Mouse (Mus musculus): Measurements from ENCODE around the gene Prap1. TPM values are rescaled to one million over a fixed set of nuclear protein-coding genes. Genes with fewer than 3 reads are reported as not detected.
"Not testable (repeated sequence)": the region's sequence is repeated elsewhere in the genome, so short reads cannot be mapped to it uniquely, and the experiment has no call there.

Prap1 gene
- total RNA-seq, 2 experiments from 2014 or later: not detected

GRCm38 (mm10) chr7:140134033-140134432, 40.8 kb downstream of the Prap1 start:
- DNase-seq: not testable (repeated sequence)

DNA sequence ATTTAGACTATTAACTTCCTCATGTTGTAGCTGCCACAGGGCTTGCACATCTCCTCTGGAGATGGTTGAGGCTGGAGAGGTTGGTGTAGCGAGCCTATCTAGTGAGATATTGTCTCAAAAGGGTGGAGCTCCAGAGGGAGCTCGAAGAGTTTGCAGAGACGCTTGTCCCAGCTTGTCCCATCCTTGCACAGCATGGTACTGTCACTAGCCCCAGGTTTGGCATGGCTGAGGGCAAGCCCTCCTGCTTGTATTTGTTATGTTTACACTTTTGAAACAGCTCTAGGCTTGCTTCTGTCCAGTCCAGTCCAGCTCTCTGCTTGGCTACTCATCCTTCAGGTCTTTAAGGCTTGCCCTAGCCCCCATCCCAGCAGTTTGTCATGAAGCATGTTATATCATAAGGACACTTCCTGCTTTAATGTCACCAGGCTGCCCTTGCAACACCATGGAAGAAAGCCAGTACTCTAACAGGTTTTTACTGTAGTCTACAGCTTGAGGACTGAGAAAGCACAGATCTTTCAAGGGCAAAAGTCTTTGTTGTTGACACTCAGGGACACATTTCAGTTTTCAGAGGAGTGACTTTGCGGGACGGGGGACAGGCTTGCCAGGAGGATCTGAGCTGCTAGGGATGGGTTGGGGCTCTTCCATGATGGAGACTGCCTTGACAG, 42.0 kb downstream of the Prap1 start:
- DNase-seq: no peak

GRCm38 (mm10) chr7:140137135-140138020, 44.2 kb downstream of the Prap1 start, which contains the start of gene Mtg1:
TSS of gene Mtg1 (plus strand) at chr7:140137564.
- peak; percentile 93 for DNase-seq

DNA sequence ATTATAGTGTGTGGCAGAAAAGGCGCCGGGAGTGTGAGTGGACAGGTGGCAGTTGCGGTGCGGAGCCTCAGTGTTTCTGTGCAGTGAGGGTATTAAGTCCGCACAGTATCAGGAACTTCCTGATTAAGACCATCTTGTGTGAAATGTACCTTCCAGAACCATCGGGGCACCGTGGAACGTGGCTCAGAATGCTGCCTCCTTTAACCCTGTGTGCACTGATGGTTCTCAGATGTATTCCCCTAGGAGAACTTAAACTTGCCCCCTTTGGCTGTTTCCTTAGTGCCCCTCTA, 44.8 kb downstream of the Prap1 start:
- DNase-seq: no peak

DNA sequence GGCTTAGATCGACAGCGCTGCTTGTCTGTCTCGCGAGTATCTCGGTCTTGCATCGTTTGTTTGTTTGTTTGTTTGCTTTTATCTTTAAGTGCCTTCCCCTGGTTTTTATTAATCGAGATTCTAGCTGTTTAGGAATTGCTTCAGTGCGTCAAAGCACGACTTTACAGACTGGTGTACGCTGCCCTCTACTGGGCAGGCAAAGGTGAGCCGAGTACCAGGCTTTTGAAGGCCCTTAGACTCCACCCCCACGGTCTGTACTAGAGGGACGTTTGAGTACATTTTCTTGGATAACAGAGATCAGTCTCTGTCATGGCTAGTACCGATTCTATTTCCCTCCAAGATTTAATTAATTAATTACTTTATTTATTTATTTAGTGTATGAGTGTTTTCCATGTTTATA, 48.2 kb downstream of the Prap1 start:
- peak; percentile 52 for DNase-seq

DNA sequence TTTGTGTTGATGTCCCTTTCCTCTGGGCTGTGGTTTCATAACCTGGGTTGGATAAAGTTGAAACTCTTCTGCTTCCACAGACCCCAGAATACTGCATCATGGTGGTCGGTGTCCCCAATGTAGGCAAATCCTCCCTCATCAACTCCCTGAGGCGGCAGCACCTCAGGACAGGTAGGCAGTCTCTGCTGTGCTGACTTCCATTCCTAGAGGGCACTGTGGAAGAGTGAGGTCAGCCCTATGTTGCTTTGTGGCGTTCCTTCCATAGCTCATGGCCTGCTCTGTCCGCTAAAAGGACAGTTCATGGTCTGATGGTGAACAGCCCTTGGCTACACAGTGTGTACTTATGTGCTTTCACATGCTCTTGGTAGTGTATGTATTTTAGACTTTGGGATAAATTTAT, 51.4 kb downstream of the Prap1 start:
- no peak for DNase-seq

Other genes with a start within 250 kb of the Prap1 start
- gene Kndc1, start 198.7 kb upstream of the Prap1 start, total RNA-seq (2021): not detected
- not detected for gene Utf1, start 149.6 kb upstream of the Prap1 start, total RNA-seq (2021)
- not detected for gene 6430531B16Rik, start 114.6 kb upstream of the Prap1 start, total RNA-seq (2021)
- gene Adam8, start 100.8 kb upstream of the Prap1 start, total RNA-seq (2021): under 1 TPM; 0.29 to 0.36 TPM
- 1 to 10 TPM; 7.1 to 8.5 TPM for gene Zfp511, start 57.0 kb upstream of the Prap1 start, total RNA-seq (2021)
- 10 to 100 TPM; 16.4 TPM for gene Tubgcp2, start 56.7 kb upstream of the Prap1 start, total RNA-seq (2021)
- not detected for gene Msx3, start 44.3 kb upstream of the Prap1 start, total RNA-seq (2021)
- gene Caly, start 10.8 kb upstream of the Prap1 start, total RNA-seq (2021): not detected
- 10 to 100 TPM; 41.6 to 47.5 TPM for gene Fuom, start 9.0 kb downstream of the Prap1 start, total RNA-seq (2021)
- gene Paox, start 22.4 kb downstream of the Prap1 start, total RNA-seq (2021): 1 to 10 TPM; 4.2 to 4.8 TPM
- 100 to 1,000 TPM; 120 to 132 TPM for gene Echs1, start 23.1 kb downstream of the Prap1 start, total RNA-seq (2021)
- 10 to 100 TPM; 21.7 to 24.6 TPM for gene Mtg1, start 44.2 kb downstream of the Prap1 start, total RNA-seq (2021)
- under 1 TPM; 0.20 to 0.21 TPM for gene Sprn, start 61.5 kb downstream of the Prap1 start, total RNA-seq (2021)
- gene Olfr522, start 71.4 kb downstream of the Prap1 start, total RNA-seq (2021): not detected
- gene Olfr523, start 79.8 kb downstream of the Prap1 start, total RNA-seq (2021): not detected
- not detected for gene Olfr524, start 112.6 kb downstream of the Prap1 start, total RNA-seq (2021)
- gene Cd163l1, start 124.9 kb downstream of the Prap1 start, total RNA-seq (2021): not detected
- gene 5830411N06Rik, start 153.9 kb downstream of the Prap1 start, total RNA-seq (2021): not detected
- not detected for gene Olfr525, start 227.5 kb downstream of the Prap1 start, total RNA-seq (2021)
- not detected for gene Olfr527, start 240.6 kb downstream of the Prap1 start, total RNA-seq (2021)